Mouse (Mus musculus) heart, embryonic 16.5 days (tissue): Measurements from ENCODE around the gene Lysmd4. TPM values are rescaled to one million over a fixed set of nuclear protein-coding genes. Genes with fewer than 3 reads are reported as not detected.

ENCODE experiments used
- ATAC-seq: fragments of 200-750 bp; cut with Nextera tagmentation; replicated peaks from 2 replicates; pipeline ENCODE4 v1.8.0; 2017; ENCODE audit warnings: moderate number of reproducible peaks; ENCODE audit not compliant: insufficient read depth, low FRiP score; ENCODE audit errors: extremely low read depth
- H3K27ac ChIP-seq: fragments of 300-500 bp; sonication (generic); 2 replicates; pipeline ENCODE4 v1.5.1; 2014; ENCODE audit warnings: mild to moderate bottlenecking, low read length, control low read depth, moderate library complexity
- H3K27me3 ChIP-seq: fragments of 300-500 bp; sonication (generic); 2 replicates; pipeline ENCODE4 v1.6.1; 2014; ENCODE audit warnings: low read length, mixed read lengths; ENCODE audit not compliant: control insufficient read depth, insufficient read depth
- H3K36me3 ChIP-seq: fragments of 300-500 bp; sonication (generic); 2 replicates; pipeline ENCODE4 v1.6.1; 2014; ENCODE audit not compliant: control insufficient read depth, insufficient read depth
- H3K4me1 ChIP-seq: fragments of 300-500 bp; sonication (generic); 2 replicates; pipeline ENCODE4 v1.6.1; 2014; ENCODE audit warnings: low read length, mixed read lengths; ENCODE audit not compliant: control insufficient read depth, insufficient read depth
- H3K4me2 ChIP-seq: fragments of 300-500 bp; sonication (generic); 2 replicates; pipeline ENCODE4 v1.6.1; 2014; ENCODE audit warnings: low read depth, mild to moderate bottlenecking, control low read depth, low read length
- H3K4me3 ChIP-seq: fragments of 300-500 bp; sonication (generic); 2 replicates; pipeline ENCODE4 v1.5.1; 2014; ENCODE audit warnings: mild to moderate bottlenecking, control low read depth, low read length
- H3K9ac ChIP-seq: fragments of 300-500 bp; sonication (generic); 2 replicates; pipeline ENCODE4 v1.6.1; 2014; ENCODE audit warnings: low read length, control low read depth
- H3K9me3 ChIP-seq: fragments of 300-500 bp; sonication (generic); replicated peaks from 2 replicates; pipeline ENCODE4 v1.6.1; 2016; ENCODE audit warnings: low read length; ENCODE audit not compliant: control insufficient read depth
- WGBS: fragments of 180-500 bp; shearing (Covaris S2); extraction: QIAGEN DNeasy Blood & Tissue Kit; methylation state at CpG from one replicate; pipeline ENCODE4 v1.1.7; 2014; 5-methylcytosine and 5-hydroxymethylcytosine counted together
- polyA plus RNA-seq: library from polyadenylated mRNA; unstranded; fragments of >200 nt; fragmentation: Nextera tagmentation; extraction: Ambion mirVana; gene quantifications from 2 replicates; pipeline ENCODE4 v1.2.1, GENCODE M21; 2015

The Lysmd4 gene
- polyA plus RNA-seq, 1 experiment from 2014 or later: 15.8 TPM

DNA sequence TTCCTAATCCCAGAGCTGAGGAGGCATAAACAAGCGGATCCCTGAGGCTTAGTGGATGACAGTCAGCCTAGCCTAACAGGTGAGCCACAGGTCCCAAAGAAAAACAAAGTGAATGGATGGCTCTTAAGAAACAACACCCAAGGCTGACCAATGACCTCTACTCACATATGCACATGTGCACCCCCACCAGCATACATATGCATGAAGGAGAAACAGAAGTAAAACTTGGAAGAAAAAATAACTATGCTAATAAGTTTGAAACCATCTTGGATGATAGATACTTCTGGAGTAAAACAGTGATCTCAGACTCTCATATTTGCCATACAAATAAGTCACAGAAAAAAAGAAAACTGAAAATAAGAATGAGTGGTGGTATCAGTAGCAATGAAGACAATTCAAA is 122.1 kb downstream of the Lysmd4 start:
- H3K9me3 ChIP-seq: no peaks in the 10 kb centered on the region
- 97% methylated on average over 1 of the region's 1 CpGs for WGBS
- peaks cover 7% of the 10 kb centered on the region for H3K36me3 ChIP-seq
- no peaks in the 10 kb centered on the region for H3K4me1 ChIP-seq
- H3K4me2 ChIP-seq: no peak overlapping the region
- H3K4me3 ChIP-seq: no peak overlapping the region
- ATAC-seq: no peak
- no peaks in the 10 kb centered on the region for H3K27me3 ChIP-seq
- no peak overlapping the region for H3K27ac ChIP-seq
- no peak overlapping the region for H3K9ac ChIP-seq

- no peak overlapping the region for H3K27ac ChIP-seq
- no peak overlapping the region for H3K4me3 ChIP-seq
- 72% methylated on average over 4 of the region's 4 CpGs for WGBS
- H3K9ac ChIP-seq: no peak overlapping the region
- H3K27me3 ChIP-seq: no peaks in the 10 kb centered on the region
- 0 out of 2 replicates have a peak, but pooled peaks cover 2% of the 10 kb centered on the region for H3K9me3 ChIP-seq
- H3K4me2 ChIP-seq: no peak overlapping the region
- 0 out of 2 replicates have a peak, but pooled peaks cover 3% of the 10 kb centered on the region for H3K4me1 ChIP-seq
- ATAC-seq: no peak
- peaks cover 10% of the 10 kb centered on the region; the same call in 1 of the 2 replicates for H3K36me3 ChIP-seq
These were observed 130.6 kb downstream of the Lysmd4 start for GRCm38 (mm10) chr7:67352989-67353388.

- Histone ChIP-seq H3K9me3 (0 out of 2 replicates have a peak, but pooled peaks cover 2% of the 10 kb centered on the region), H3K9ac (no peak overlapping the region), H3K4me2 (no peak overlapping the region), H3K4me3 (no peak overlapping the region), H3K4me1 (0 out of 2 replicates have a peak, but pooled peaks cover 3% of the 10 kb centered on the region), H3K36me3 (peaks cover 10% of the 10 kb centered on the region; the same call in 1 of the 2 replicates), H3K27ac (no peak overlapping the region), H3K27me3 (no peaks in the 10 kb centered on the region)
- no peak for ATAC-seq
- 84% methylated on average over 6 of the region's 6 CpGs for WGBS
These were observed 131.3 kb downstream of the Lysmd4 start for GRCm38 (mm10) chr7:67353667-67354066.

- H3K9me3 ChIP-seq: 0 out of 2 replicates have a peak, but pooled peaks cover 2% of the 10 kb centered on the region
- ATAC-seq: no peak
- 86% methylated on average over 5 of the region's 5 CpGs for WGBS
- no peak overlapping the region for H3K27ac ChIP-seq
- H3K4me1 ChIP-seq: peaks cover 12% of the 10 kb centered on the region
- no peak overlapping the region for H3K9ac ChIP-seq
- H3K4me3 ChIP-seq: no peak overlapping the region
- no peak overlapping the region for H3K4me2 ChIP-seq
- no peaks in the 10 kb centered on the region for H3K27me3 ChIP-seq
- H3K36me3 ChIP-seq: peaks cover 8% of the 10 kb centered on the region; the same call in 1 of the 2 replicates
These were observed 133.5 kb downstream of the Lysmd4 start for GRCm38 (mm10) chr7:67355870-67356269.

Other genes with a start within 250 kb of the Lysmd4 start
- gene Mef2a, start 150.3 kb downstream of the Lysmd4 start, polyA plus RNA-seq: 119 and 120 TPM in 2 replicates